Mouse (Mus musculus) liver, embryonic 14.5 days (tissue): Measurements from ENCODE around the gene Lamb3.

Experiments used
- CTCF ChIP-seq: IDR thresholded peaks from 2 replicates; pipeline ENCODE4 v1.5.1; 2016; ENCODE audit warnings: antibody characterized with exemption, low read depth, control low read depth
- EP300 ChIP-seq: IDR thresholded peaks from 2 replicates; pipeline ENCODE4 v1.6.1; 2016; ENCODE audit warnings: antibody characterized with exemption, low read depth

DNA sequence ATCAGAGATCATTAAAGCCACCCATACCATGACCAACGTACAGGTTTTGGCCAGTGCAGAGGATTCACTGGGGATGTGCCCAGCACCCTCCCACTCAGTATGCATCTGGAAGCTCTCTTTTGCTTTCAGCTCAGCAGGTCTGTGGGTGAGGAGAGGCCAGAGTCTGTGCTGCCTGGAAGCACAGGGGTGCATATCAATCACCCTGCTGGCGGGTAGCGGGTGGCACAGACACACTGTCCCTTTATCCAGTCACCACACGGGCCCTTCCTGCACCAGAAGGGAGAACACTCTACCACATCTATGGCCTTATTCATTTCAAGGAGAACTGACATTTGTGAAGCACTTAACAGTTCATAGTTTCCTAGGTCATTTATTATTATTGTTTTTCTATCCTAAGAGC, 30.9 kb downstream of the Lamb3 start:
- TF ChIP-seq CTCF: no peak
- TF ChIP-seq EP300: no peak
